Mouse (Mus musculus): ENCODE measurements around the gene Fancc.

GRCm38 (mm10) chr13:63309563-63309962 lies 187.5 kb downstream of the Fancc start:
- TF ChIP-seq POLR2A (IDR thresholded peaks at IDR 0.05; ENCODE audit: borderline replicate concordance, extremely low read depth, low read depth, low read length) (no peak), CTCF (IDR thresholded peaks at IDR 0.05; ENCODE audit: insufficient read depth, low read length) (no peak)
